Mouse (Mus musculus) intestine, embryonic 15.5 days (tissue): ENCODE measurements around the gene Sema6d. TPM values are rescaled to one million over a fixed set of nuclear protein-coding genes. Genes with fewer than 3 reads are reported as not detected.

ENCODE experiments used
- ATAC-seq: fragments of 200-750 bp; cut with Nextera tagmentation; 2 replicates; pipeline ENCODE4 v1.8.0; 2017; ENCODE audit warnings: moderate TSS enrichment, moderate library complexity
- H3K27ac ChIP-seq: fragments of 300-500 bp; sonication (generic); 2 replicates; pipeline ENCODE4 v1.5.1; 2015; ENCODE audit warnings: mild to moderate bottlenecking, inconsistent platforms
- H3K27me3 ChIP-seq: fragments of 300-500 bp; sonication (generic); replicated peaks from 2 replicates; pipeline ENCODE4 v1.6.1; 2015; ENCODE audit warnings: inconsistent platforms
- H3K36me3 ChIP-seq: fragments of 300-500 bp; sonication (generic); 2 replicates; pipeline ENCODE4 v1.6.1; 2015; ENCODE audit warnings: inconsistent platforms
- H3K4me1 ChIP-seq: fragments of 300-500 bp; sonication (generic); replicated peaks from 2 replicates; pipeline ENCODE4 v1.6.1; 2015; ENCODE audit warnings: inconsistent platforms
- H3K4me2 ChIP-seq: fragments of 300-500 bp; sonication (generic); replicated peaks from 2 replicates; pipeline ENCODE4 v1.6.1; 2015; ENCODE audit warnings: mild to moderate bottlenecking, inconsistent platforms
- H3K4me3 ChIP-seq: fragments of 300-500 bp; sonication (generic); replicated peaks from 2 replicates; pipeline ENCODE4 v1.5.1; 2015; ENCODE audit warnings: inconsistent platforms
- H3K9ac ChIP-seq: fragments of 300-500 bp; sonication (generic); 2 replicates; pipeline ENCODE4 v1.6.1; 2015; ENCODE audit warnings: inconsistent platforms
- H3K9me3 ChIP-seq: fragments of 300-500 bp; sonication (generic); 2 replicates; pipeline ENCODE4 v1.6.1; 2016; ENCODE audit warnings: inconsistent platforms
- WGBS: fragments of 180-500 bp; shearing (Covaris S2); methylation state at CpG from one replicate; pipeline ENCODE4 v1.1.7; 2015; 5-methylcytosine and 5-hydroxymethylcytosine counted together
- polyA plus RNA-seq: library from polyadenylated mRNA; unstranded; fragments of >200 nt; fragmentation: Nextera tagmentation; extraction: Ambion mirVana; gene quantifications from 2 replicates; pipeline ENCODE4 v1.2.1, GENCODE M21; 2015

Gene Sema6d
- polyA plus RNA-seq, 1 experiment from 2014 or later = 11.9 TPM

GRCm38 (mm10) chr2:124244543-124245245 is 154.9 kb downstream of the Sema6d start:
- Histone ChIP-seq H3K9ac (no peak overlapping the region), H3K9me3 (0 out of 2 replicates have a peak, but pooled peaks cover 3% of the 10 kb centered on the region), H3K4me3 (no peak overlapping the region), H3K36me3 (no peaks in the 10 kb centered on the region), H3K27ac (no peak overlapping the region), H3K4me2 (no peak overlapping the region), H3K4me1 (no peaks in the 10 kb centered on the region), H3K27me3 (no peaks in the 10 kb centered on the region)
- ATAC-seq = no peak
- WGBS = 29% methylated on average over 4 of the region's 4 CpGs

GRCm38 (mm10) chr2:124258108-124258507 is 168.3 kb downstream of the Sema6d start:
- Histone ChIP-seq H3K9me3 (no peaks in the 10 kb centered on the region), H3K36me3 (no peaks in the 10 kb centered on the region), H3K4me1 (no peaks in the 10 kb centered on the region), H3K9ac (no peak overlapping the region), H3K27ac (no peak overlapping the region), H3K27me3 (no peaks in the 10 kb centered on the region), H3K4me2 (no peak overlapping the region), H3K4me3 (no peak overlapping the region)
- no peak for ATAC-seq
- 30% methylated on average over 1 of the region's 1 CpGs for whole genome bisulfite sequencing

DNA sequence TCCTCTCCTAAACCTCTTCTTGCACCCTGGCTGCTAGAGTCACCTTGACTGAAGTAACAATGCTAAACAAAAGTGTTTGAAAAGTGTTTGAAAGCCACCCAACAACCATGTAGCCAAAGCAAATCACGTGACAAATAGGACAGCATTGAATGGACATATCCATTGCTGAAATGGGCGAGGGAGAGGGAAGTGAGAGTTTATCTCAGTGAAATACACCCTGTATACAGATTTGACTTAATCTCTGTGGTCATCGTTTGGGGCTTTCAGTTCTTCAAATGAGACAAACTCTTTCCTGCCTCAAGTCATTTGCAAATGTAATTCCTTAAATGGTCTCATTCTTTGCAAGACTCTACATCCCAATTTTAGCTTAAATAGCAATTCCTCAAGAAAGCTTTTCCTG is 174.5 kb downstream of the Sema6d start:
- no peak for ATAC-seq
- Histone ChIP-seq H3K27ac (no peak overlapping the region), H3K9me3 (no peaks in the 10 kb centered on the region), H3K36me3 (no peaks in the 10 kb centered on the region), H3K9ac (no peak overlapping the region), H3K27me3 (no peaks in the 10 kb centered on the region), H3K4me2 (no peak overlapping the region), H3K4me3 (no peak overlapping the region), H3K4me1 (no peaks in the 10 kb centered on the region)
- WGBS = 73% methylated on average over 3 of the region's 3 CpGs

- no peak for ATAC-seq
- Histone ChIP-seq H3K27me3 (no peaks in the 10 kb centered on the region), H3K36me3 (no peaks in the 10 kb centered on the region), H3K4me1 (no peaks in the 10 kb centered on the region), H3K4me3 (no peak overlapping the region), H3K9ac (no peak overlapping the region), H3K27ac (no peak overlapping the region), H3K9me3 (no peaks in the 10 kb centered on the region), H3K4me2 (no peak overlapping the region)
- 86% methylated on average over 6 of the region's 6 CpGs for WGBS
These were observed 181.4 kb downstream of the Sema6d start for GRCm38 (mm10) chr2:124271156-124271555.

DNA sequence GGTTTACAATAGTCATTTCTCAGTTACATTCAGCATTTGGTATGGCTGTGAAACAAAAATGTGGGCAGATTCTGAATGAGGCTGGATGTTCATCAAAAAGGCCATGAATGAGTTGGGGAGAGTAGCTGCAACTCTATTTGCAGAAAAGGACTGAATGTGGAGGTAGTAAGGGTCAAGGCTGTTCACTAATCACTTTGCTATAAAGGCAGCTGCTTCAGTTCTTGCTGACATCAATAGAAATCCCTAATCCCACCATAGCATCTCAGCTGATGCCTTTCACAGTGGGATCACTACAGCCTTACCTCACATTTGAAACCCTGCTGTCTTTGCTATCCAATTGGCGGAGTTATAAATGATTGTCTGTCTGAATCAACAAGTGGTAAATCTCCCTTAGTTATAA is 187.7 kb downstream of the Sema6d start:
- H3K9me3 ChIP-seq = no peaks in the 10 kb centered on the region
- H3K4me1 ChIP-seq = no peaks in the 10 kb centered on the region
- H3K27ac ChIP-seq = no peak overlapping the region
- no peaks in the 10 kb centered on the region for H3K27me3 ChIP-seq
- 71% methylated on average over 1 of the region's 1 CpGs for WGBS
- no peaks in the 10 kb centered on the region for H3K36me3 ChIP-seq
- H3K4me2 ChIP-seq = no peak overlapping the region
- H3K4me3 ChIP-seq = no peak overlapping the region
- no peak overlapping the region for H3K9ac ChIP-seq
- no peak for ATAC-seq

DNA sequence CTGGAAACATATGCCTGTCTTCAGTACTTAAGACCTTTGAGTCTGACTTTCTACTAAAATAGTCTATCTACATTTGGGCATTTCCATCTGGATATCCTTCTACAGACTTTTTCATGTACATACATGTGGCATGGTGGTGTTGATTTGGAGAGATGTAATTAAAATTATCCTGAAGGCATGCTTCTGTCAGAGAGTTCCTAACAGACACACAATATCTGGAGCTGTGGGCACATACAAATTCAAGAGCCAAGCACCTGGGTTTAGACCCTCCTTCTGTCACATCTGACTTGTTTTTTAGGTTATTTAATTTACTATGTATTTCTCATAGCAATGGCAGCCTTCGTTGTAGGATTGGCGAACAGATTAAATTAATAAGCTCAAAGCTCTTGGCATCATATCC is 195.3 kb downstream of the Sema6d start:
- Histone ChIP-seq H3K9me3 (no peaks in the 10 kb centered on the region), H3K9ac (no peak overlapping the region), H3K27ac (no peak overlapping the region), H3K36me3 (no peaks in the 10 kb centered on the region), H3K4me2 (no peak overlapping the region), H3K4me3 (no peak overlapping the region), H3K27me3 (no peaks in the 10 kb centered on the region), H3K4me1 (no peaks in the 10 kb centered on the region)
- ATAC-seq = no peak
- WGBS = 87% methylated on average over 2 of the region's 2 CpGs

DNA sequence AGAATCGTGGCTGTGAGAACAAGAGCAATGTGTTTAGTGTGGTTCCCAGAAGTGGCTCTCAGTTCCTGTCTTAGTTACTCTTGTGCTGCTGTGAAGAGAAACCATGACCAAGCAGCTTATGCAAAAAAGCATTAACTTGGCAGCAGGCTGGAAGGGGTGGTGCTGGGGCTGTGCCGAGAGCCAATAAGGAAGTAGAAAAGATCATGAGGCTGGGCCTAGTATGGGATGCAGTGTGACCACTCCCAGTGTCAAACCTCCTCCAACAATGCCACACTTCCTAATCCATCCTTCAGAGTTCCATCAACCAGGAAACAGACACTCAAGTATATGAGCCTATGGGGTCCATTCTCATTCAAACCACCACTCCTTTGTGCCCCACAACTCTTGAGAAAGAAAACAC is 199.6 kb downstream of the Sema6d start:
- no peak for ATAC-seq
- WGBS = 83% methylated on average over 2 of the region's 2 CpGs
- H3K4me1 ChIP-seq = no peaks in the 10 kb centered on the region
- H3K4me3 ChIP-seq = no peak overlapping the region
- no peak overlapping the region for H3K9ac ChIP-seq
- H3K27me3 ChIP-seq = no peaks in the 10 kb centered on the region
- no peak overlapping the region for H3K27ac ChIP-seq
- no peaks in the 10 kb centered on the region for H3K36me3 ChIP-seq
- H3K4me2 ChIP-seq = no peak overlapping the region
- no peaks in the 10 kb centered on the region for H3K9me3 ChIP-seq

GRCm38 (mm10) chr2:124291145-124291544 is 201.4 kb downstream of the Sema6d start:
- WGBS = 95% methylated on average over 3 of the region's 3 CpGs
- no peaks in the 10 kb centered on the region for H3K36me3 ChIP-seq
- H3K4me1 ChIP-seq = no peaks in the 10 kb centered on the region
- H3K27ac ChIP-seq = no peak overlapping the region
- no peak overlapping the region for H3K4me2 ChIP-seq
- no peak overlapping the region for H3K4me3 ChIP-seq
- H3K27me3 ChIP-seq = no peaks in the 10 kb centered on the region
- ATAC-seq = no peak
- no peaks in the 10 kb centered on the region for H3K9me3 ChIP-seq
- H3K9ac ChIP-seq = no peak overlapping the region

- Histone ChIP-seq H3K4me2 (no peak overlapping the region), H3K27ac (no peak overlapping the region), H3K9ac (no peak overlapping the region), H3K9me3 (no peaks in the 10 kb centered on the region), H3K4me1 (no peaks in the 10 kb centered on the region), H3K27me3 (no peaks in the 10 kb centered on the region), H3K4me3 (no peak overlapping the region), H3K36me3 (no peaks in the 10 kb centered on the region)
- no peak for ATAC-seq
- 90% methylated on average over 2 of the region's 2 CpGs for WGBS
These were observed 203.8 kb downstream of the Sema6d start for GRCm38 (mm10) chr2:124293601-124294000.

GRCm38 (mm10) chr2:124298351-124298750 is 208.6 kb downstream of the Sema6d start:
- H3K4me1 ChIP-seq = no peaks in the 10 kb centered on the region
- H3K4me2 ChIP-seq = no peak overlapping the region
- no peak overlapping the region for H3K9ac ChIP-seq
- WGBS = 54% methylated on average over 5 of the region's 5 CpGs
- no peaks in the 10 kb centered on the region for H3K9me3 ChIP-seq
- no peaks in the 10 kb centered on the region for H3K36me3 ChIP-seq
- H3K27me3 ChIP-seq = no peaks in the 10 kb centered on the region
- ATAC-seq = no peak
- no peak overlapping the region for H3K27ac ChIP-seq
- no peak overlapping the region for H3K4me3 ChIP-seq

GRCm38 (mm10) chr2:124298872-124299271 is 209.1 kb downstream of the Sema6d start:
- H3K27ac ChIP-seq = no peak overlapping the region
- 33% methylated on average over 1 of the region's 1 CpGs for WGBS
- no peaks in the 10 kb centered on the region for H3K36me3 ChIP-seq
- no peak overlapping the region for H3K4me3 ChIP-seq
- no peaks in the 10 kb centered on the region for H3K27me3 ChIP-seq
- no peaks in the 10 kb centered on the region for H3K4me1 ChIP-seq
- peak; percentile 59; the same call in 1 of the 2 replicates for ATAC-seq
- H3K9me3 ChIP-seq = no peaks in the 10 kb centered on the region
- H3K9ac ChIP-seq = no peak overlapping the region
- no peak overlapping the region for H3K4me2 ChIP-seq

DNA sequence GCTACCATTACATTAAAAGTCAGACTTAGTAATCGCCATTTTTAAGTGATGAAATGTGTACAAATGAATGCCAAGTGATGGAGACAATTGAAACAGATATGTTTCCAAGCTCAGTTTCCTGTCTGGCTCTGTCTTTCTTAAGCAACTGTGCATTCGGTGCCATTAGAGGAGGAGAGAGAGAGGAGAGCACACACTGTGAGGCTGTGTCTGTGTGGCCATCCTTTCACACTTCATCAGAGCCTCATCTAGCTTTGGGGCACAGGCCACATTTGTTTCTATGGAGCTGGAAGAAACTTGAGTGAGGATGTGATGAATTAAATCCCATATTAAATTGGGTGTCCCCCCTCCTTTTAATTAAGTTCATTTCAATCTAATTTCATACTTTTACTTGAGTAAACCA is 218.8 kb downstream of the Sema6d start:
- no peaks in the 10 kb centered on the region for H3K9me3 ChIP-seq
- no peak overlapping the region for H3K9ac ChIP-seq
- no peak overlapping the region for H3K4me2 ChIP-seq
- H3K27me3 ChIP-seq = no peaks in the 10 kb centered on the region
- no peaks in the 10 kb centered on the region for H3K36me3 ChIP-seq
- 55% methylated on average over 2 of the region's 2 CpGs for WGBS
- no peak overlapping the region for H3K4me3 ChIP-seq
- H3K4me1 ChIP-seq = no peaks in the 10 kb centered on the region
- ATAC-seq = no peak
- H3K27ac ChIP-seq = no peak overlapping the region

DNA sequence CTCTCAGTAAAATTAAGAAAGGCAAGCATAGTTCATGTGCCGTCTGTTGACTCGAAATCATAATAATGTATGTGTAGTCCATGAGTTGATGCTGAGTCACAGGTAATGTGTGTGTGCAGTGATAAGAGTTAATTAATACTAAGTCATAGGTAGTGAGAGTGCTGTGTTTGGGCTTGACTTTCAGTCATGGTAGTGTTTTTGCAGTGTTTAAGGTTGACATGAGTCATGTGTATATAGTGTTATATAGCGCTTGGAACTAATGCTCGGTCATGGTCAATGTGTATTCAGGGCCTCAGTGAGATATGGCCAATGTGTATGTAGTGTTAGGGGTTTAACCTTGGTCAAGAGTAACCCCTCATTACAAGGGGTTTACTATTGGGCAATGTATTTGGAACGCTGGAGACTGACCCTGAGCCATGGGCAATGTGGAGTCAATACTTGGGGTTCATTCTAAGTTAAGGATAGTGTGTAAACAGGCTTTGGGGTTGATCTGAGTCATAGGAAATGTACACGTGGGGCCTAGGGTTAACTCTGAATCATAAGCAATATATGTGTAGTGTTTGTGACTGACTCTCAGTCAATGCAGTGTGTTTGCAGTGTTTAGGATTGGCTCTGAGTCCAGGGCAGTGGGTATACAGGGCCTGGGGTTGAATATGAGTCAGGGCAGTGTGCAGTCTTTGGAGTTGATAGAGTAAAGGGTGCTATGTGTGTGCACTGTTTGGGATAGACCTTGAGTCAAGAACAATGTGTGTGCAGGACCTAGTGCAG is 219.8 kb downstream of the Sema6d start:
- Histone ChIP-seq H3K9me3 (no peaks in the 10 kb centered on the region), H3K4me3 (no peak overlapping the region), H3K4me1 (no peaks in the 10 kb centered on the region), H3K9ac (no peak overlapping the region), H3K4me2 (no peak overlapping the region), H3K27me3 (no peaks in the 10 kb centered on the region), H3K36me3 (no peaks in the 10 kb centered on the region), H3K27ac (no peak overlapping the region)
- 90% methylated on average over 6 of the region's 6 CpGs for WGBS
- ATAC-seq = no peak
